Mouse (Mus musculus) thymus, adult 2 months (tissue): ENCODE data around the gene Dnmt1. TPM values are rescaled to one million over a fixed set of nuclear protein-coding genes. Genes with fewer than 3 reads are reported as not detected.

Experiments
- DNase-seq: peaks from one replicate; pipeline ENCODE4 v3.0.0; 2021
- H3K27ac ChIP-seq: fragments of 200-500 bp; 2 replicates; pipeline ENCODE4 v1.5.1; 2012; ENCODE audit warnings: low read length, control low read depth; ENCODE audit not compliant: control insufficient read depth, insufficient read depth
- H3K27me3 ChIP-seq: fragments of 200-500 bp; 2 replicates; pipeline ENCODE4 v1.6.1; 2012; ENCODE audit warnings: mild to moderate bottlenecking, low read length, moderate library complexity, mixed read lengths; ENCODE audit not compliant: control insufficient read depth, insufficient read depth
- H3K36me3 ChIP-seq: fragments of 200-500 bp; 2 replicates; pipeline ENCODE4 v1.6.1; 2012; ENCODE audit warnings: mild to moderate bottlenecking, low read length, moderate library complexity; ENCODE audit not compliant: control insufficient read depth, insufficient read depth
- H3K4me1 ChIP-seq: fragments of 200-500 bp; replicated peaks from 2 replicates; pipeline ENCODE4 v1.6.1; 2012; ENCODE audit warnings: low read length; ENCODE audit not compliant: control insufficient read depth, insufficient read depth
- H3K4me3 ChIP-seq: fragments of 200-500 bp; 2 replicates; pipeline ENCODE4 v1.5.1; 2012; ENCODE audit warnings: mild to moderate bottlenecking, low read length, control low read depth, moderate library complexity; ENCODE audit not compliant: control insufficient read depth, insufficient read depth
- CTCF ChIP-seq: fragments of 200-500 bp; IDR thresholded peaks from 2 replicates; pipeline ENCODE4 v1.5.1; 2012; ENCODE audit warnings: mild to moderate bottlenecking, control low read depth, low read length, moderate library complexity, borderline replicate concordance; ENCODE audit not compliant: control insufficient read depth, poor library complexity, insufficient read depth; ENCODE audit errors: extremely low read depth
- POLR2A ChIP-seq: fragments of 200-500 bp; IDR thresholded peaks from 2 replicates; pipeline ENCODE4 v1.6.1; 2012; ENCODE audit warnings: mild to moderate bottlenecking, low read length, control low read depth, moderate library complexity; ENCODE audit not compliant: control insufficient read depth, poor library complexity, insufficient read depth; ENCODE audit errors: extremely low read depth
- WGBS: fragments of 180-500 bp; shearing (Covaris S2); methylation state at CpG from one replicate; pipeline ENCODE4 v1.1.7; 2018; 5-methylcytosine and 5-hydroxymethylcytosine counted together
- polyA plus RNA-seq: library from polyadenylated mRNA; depleted of rRNA; stranded (reverse); fragments of >200 nt; gene quantifications from 2 replicates; pipeline ENCODE4 v1.2.3, GENCODE M21; 2012; rRNA removed

Gene Dnmt1
- 142 and 194 TPM in 2 replicates for polyA plus RNA-seq

DNA sequence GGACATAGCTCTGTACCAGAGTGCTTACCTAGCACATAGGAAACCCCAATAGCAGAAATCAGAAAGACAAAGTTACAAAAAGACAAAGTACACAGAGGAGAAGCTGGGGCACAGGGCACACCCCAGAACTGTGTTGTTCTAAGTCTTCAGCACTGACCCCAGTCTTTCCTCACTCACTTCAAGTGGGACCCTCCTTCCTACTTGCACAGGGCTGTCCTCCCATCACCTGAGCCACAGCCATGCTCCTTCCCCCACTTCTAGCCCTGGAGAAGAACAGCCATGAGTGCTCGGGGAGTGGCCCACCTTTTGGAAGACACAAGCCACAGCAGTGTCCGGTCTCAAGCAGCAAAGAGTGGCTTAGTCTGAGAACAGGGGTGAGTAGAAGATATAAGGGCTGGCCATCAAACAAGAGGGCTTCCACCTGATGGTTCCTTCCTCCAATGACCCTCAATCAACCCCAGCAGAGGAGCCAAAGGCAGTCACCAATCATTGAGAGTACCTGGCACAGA lies at the start of gene Dnmt1:
Dnmt1 (minus strand) TSS at position 459 of the 509 bp plus-strand sequence.
- H3K27me3 ChIP-seq: no peaks in the 10 kb centered on the region
- H3K36me3 ChIP-seq: no peaks in the 10 kb centered on the region
- 0 out of 2 replicates have a peak, but pooled peaks cover 2% of the 10 kb centered on the region for H3K4me1 ChIP-seq
- 98% methylated on average over 2 of the region's 2 CpGs for WGBS
- DNase-seq: no peak
- H3K4me3 ChIP-seq: no peak within 1 kb of the TSS
- no peak within 1 kb of the TSS for H3K27ac ChIP-seq
- TF ChIP-seq POLR2A (no peak), CTCF (no peak)

DNA sequence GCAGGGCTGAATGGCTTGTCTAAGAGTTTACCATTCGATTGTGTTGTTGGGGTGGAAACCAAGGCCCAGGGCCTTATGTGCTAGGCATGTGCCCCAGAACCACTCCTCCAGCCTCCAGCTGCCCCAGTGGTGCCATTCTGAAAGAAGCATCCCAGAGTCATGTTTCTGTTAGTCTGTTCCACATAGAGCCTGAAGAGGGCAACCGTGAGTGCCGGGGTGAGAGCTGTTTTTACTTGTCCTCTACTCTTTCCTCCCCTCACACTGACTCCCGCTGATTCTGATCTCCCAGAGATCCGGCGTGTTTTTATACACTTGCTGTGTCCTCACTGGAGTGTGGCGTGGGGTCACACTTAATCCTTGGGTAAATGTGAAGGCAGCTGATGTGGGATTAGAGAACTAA lies 48.3 kb upstream of the Dnmt1 start:
- TF ChIP-seq POLR2A (no peak), CTCF (no peak)

DNA sequence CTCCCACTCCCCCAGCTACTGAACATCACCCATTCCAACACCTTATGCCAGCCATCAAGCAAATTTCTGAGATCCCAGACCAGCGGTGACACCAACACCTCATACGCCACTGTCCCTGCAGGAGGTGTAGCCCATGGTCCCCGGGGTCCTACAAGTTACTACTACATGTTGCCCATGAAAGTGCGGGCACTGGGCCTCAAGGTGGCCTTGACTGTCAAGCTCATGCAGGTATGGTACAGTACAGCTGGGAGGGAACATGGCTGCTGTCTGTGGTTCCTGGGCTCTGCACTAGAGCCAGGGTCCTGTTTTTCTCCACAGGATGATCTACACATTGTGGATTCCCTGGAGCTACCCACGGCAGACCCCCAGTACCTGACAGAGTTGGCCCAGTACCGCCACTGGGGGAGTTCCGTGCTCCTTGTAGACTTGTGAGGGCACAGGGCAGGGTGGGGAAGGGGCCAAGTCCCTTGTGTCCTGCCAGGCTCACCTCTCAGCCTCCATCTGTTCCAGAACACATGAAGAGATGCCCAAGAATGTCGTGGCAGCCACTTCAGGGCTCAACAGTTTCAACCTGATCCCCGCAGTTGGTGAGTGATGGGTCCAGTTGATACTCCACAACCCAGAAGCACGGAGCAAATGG lies 47.7 kb upstream of the Dnmt1 start:
- peaks cover 10% of the 10 kb centered on the region for H3K36me3 ChIP-seq
- H3K27ac ChIP-seq: no peak overlapping the region
- H3K27me3 ChIP-seq: no peaks in the 10 kb centered on the region
- DNase-seq: no peak
- TF ChIP-seq POLR2A: no peak
- TF ChIP-seq CTCF: no peak
- WGBS: 96% methylated on average over 10 of the region's 10 CpGs
- H3K4me3 ChIP-seq: no peak overlapping the region
- H3K4me1 ChIP-seq: peaks cover 3% of the 10 kb centered on the region; the same call in 1 of the 2 replicates

More for the DNA sequence above, 48.3 kb upstream of the Dnmt1 start:
- Histone ChIP-seq H3K36me3 (peaks cover 10% of the 10 kb centered on the region), H3K4me3 (no peak overlapping the region), H3K4me1 (peaks cover 3% of the 10 kb centered on the region; the same call in 1 of the 2 replicates), H3K27ac (no peak overlapping the region), H3K27me3 (no peaks in the 10 kb centered on the region)
- 88% methylated on average over 7 of the region's 7 CpGs for WGBS
- DNase-seq: no peak

DNA sequence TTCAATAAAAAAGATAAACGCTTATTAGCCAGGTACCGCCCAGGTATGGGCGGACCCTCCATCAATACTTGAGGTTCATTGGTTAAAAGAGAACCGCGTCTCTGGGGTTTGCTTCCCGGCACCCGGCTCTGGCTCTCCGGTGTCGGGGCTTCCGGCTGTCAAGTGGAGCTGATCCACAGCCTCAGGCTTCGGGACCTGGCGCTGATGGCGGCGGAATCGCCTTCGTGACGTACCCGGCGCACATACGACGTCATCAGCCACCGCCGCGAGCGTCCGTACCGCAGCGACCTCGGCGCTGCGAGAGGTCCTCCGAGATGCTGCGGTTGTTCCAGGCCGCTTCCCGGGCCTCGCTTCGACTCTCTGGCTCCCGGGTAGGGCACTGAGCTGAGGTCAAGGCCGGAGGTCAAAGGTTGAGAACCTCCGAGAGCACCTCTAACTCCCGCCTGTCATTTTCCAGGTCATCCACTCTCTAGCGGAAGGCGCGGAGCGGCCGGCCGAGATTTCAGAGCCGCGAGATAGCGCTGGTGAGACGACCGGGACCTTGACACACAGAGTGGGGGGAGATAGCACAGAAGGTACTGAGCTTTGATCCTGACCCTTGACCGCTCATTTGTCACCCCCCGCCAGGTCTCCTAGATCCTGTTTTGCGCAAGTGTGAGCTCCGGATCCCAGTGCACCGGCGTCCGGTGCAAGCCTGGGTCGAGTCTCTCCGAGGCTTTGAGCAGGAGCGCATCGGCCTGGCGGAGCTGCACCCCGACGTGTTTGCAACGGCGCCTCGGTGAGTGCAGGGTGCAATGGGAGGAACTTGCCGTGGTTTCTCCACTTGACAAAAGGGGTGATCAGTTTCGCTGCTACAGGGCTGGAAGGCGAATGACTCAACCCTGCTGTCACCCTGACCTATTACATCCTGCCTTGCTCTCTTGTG lies 43.2 kb upstream of the Dnmt1 start, which contains the start of gene Mrpl4:
Mrpl4 (plus strand) TSS at position 112 of the 925 bp plus-strand sequence.
- TF ChIP-seq CTCF (peak; percentile 48; the same call in 1 of the 2 replicates), POLR2A (peak; percentile 51; the same call in 1 of the 2 replicates)
- Histone ChIP-seq H3K4me1 (peaks cover 3% of the 10 kb centered on the region; the same call in 1 of the 2 replicates), H3K27ac (no peak within 1 kb of the TSS), H3K4me3 (peak within 1 kb of the TSS; percentile 73), H3K27me3 (no peaks in the 10 kb centered on the region), H3K36me3 (peaks cover 8% of the 10 kb centered on the region)
- DNase-seq: peak; percentile 80
- under 1% methylated on average over 72 of the region's 72 CpGs for WGBS

DNA sequence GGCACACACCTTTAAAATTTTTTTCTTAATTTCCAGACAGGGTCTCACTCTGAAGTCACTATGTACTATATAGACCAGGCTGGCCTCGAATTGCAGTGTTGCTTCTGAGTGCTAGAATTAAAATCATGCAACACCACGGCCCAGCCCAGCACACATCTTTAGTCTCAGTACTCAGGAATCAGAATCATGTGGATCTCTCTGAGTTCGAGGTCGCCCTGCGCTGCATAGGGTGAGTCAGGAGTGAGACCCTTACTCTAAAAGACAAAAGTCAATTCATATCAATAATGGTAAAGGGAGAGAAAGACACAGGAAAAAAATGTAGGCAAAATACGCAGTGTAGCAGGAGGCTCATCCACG lies 42.6 kb upstream of the Dnmt1 start:
- H3K27me3 ChIP-seq: no peaks in the 10 kb centered on the region
- H3K4me3 ChIP-seq: peak overlapping the region; percentile 73
- TF ChIP-seq POLR2A (no peak), CTCF (no peak)
- WGBS: 10% methylated on average over 7 of the region's 7 CpGs
- H3K36me3 ChIP-seq: peaks cover 3% of the 10 kb centered on the region; the same call in 1 of the 2 replicates
- H3K4me1 ChIP-seq: peaks cover 3% of the 10 kb centered on the region; the same call in 1 of the 2 replicates
- no peak for DNase-seq
- no peak overlapping the region for H3K27ac ChIP-seq

DNA sequence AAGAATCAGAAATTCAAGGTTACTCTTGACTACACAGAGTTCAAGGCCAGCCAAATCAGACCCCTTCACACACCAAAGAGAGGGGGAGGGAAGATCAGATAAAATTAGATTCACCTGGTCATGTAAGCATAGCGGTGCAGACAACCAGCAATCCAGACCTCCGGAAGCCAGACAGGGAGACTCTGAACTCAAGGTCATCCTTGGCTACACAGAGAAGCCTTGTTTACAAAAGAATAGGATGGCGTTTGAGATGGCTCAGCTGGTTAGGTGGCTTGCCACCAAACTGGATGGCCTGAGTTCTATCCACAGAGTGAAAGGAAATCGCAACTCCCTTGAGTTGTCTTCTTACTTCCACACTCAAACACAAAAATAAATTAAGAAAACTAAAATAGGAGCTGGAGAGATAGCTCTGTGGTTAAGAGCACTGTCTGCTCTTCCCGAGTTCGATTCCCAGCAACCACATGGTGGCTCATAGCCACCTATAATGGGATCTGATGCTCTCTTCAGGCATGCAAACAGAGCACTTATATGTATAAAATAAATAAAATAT lies 42.0 kb upstream of the Dnmt1 start:
- Histone ChIP-seq H3K4me1 (peaks cover 3% of the 10 kb centered on the region; the same call in 1 of the 2 replicates), H3K27me3 (no peaks in the 10 kb centered on the region), H3K27ac (no peak overlapping the region), H3K4me3 (no peak overlapping the region), H3K36me3 (peaks cover 3% of the 10 kb centered on the region; the same call in 1 of the 2 replicates)
- WGBS: 76% methylated on average over 6 of the region's 6 CpGs
- no peak for DNase-seq
- TF ChIP-seq CTCF: no peak
- no peak for TF ChIP-seq POLR2A
